Mouse (Mus musculus) liver, postnatal 0 days (tissue): ENCODE measurements around the gene Ntng1.

ENCODE experiments used
- CTCF ChIP-seq: sonication (generic); IDR thresholded peaks from 2 replicates; pipeline ENCODE4 v1.5.1; 2016; ENCODE audit warnings: antibody characterized with exemption, low read depth
- EP300 ChIP-seq: IDR thresholded peaks from 2 replicates; pipeline ENCODE4 v1.6.1; 2016; ENCODE audit warnings: antibody characterized with exemption, low read depth, mild to moderate bottlenecking

DNA sequence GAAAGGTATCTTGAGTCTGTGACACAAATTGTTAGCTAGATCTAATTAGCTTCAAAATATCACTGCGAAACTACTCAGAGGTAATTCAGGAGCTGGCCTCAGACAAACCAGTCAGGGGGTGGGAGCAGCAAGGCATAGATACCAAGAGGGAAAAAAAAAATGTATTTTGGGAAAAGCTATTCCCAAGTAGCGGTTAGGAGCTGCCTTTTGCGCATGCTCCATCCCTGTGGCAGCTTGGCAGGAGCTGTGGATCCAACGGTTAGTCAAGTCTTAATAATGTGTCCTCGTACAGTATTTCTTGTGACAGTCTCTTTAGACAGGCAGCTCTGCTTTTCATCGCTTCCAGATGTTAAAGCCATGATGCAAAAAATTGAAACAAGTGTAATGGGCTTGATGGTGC is 87.9 kb downstream of the Ntng1 start:
- no peak for TF ChIP-seq CTCF
- TF ChIP-seq EP300, result no peak
